Mouse (Mus musculus): ENCODE data around the gene Car4. TPM values are rescaled to one million over a fixed set of nuclear protein-coding genes. Genes with fewer than 3 reads are reported as not detected.

Car4 gene
- polyA plus RNA-seq, 1 experiment: 3.7 TPM

DNA sequence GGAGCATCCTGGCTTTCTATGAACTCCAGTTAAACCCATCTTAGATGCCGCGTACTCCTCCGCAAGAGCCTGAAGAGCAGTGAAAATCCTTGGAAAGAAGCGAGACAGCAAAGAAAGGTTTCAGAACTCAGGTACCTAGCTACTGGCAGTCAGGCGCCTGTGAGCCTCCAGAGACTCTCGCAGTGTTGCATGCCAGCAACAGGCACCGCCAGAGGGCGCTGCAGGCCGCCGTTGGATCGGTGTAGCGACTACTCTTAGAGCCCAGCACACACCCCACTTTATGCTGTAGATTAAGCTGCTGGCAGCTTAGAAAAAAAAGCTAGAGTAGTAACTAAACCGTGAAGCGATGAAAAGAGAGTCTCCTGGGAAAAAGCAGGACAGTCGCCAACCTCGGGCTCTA lies 39.2 kb upstream of the Car4 start:
- DNase-seq: peak; percentile 72
- no peaks in the 10 kb centered on the region for H3K36me3 ChIP-seq (ENCODE audit: control insufficient read depth, insufficient read depth, low read length)
- no peak overlapping the region for H3K27ac ChIP-seq (ENCODE audit: control insufficient read depth, insufficient read depth, low read length)
- no peak overlapping the region for H3K4me3 ChIP-seq (ENCODE audit: control insufficient read depth, insufficient read depth, low read length)
- no peaks in the 10 kb centered on the region for H3K27me3 ChIP-seq (ENCODE audit: control insufficient read depth, insufficient read depth, low read length)
- no peak for TF ChIP-seq POLR2A (IDR thresholded peaks at IDR 0.05; ENCODE audit: control insufficient read depth, extremely low read depth, insufficient read depth, low read length, poor library complexity)
- peak; percentile 92 for TF ChIP-seq CTCF (IDR thresholded peaks at IDR 0.05; ENCODE audit: borderline replicate concordance, control insufficient read depth, extremely low read depth, insufficient read depth, low read length, poor library complexity)
- WGBS: 16% methylated on average over 16 of the region's 16 CpGs
- peaks cover 5% of the 10 kb centered on the region for H3K4me1 ChIP-seq (replicated peaks; ENCODE audit: control insufficient read depth, insufficient read depth, low read length)

DNA sequence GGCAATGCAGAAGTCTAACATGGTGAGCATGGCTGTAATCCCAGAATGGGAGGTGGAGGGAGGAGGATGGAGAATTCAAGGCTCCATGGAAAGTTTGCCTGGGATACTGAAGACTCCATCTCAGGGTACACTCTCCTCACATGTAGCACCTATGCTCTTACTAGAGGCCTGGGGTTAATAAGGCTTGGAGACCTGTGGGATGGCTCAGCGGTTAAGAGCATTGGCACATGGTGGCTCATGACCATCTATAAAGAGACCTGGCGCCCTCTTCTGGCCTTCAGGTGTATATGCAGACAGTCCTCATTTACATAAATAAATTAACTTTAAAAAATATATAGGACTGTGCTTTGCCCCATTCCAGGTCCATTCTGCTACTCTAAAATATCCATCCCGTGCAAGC lies 38.3 kb upstream of the Car4 start:
- peak; percentile 42 for DNase-seq

DNA sequence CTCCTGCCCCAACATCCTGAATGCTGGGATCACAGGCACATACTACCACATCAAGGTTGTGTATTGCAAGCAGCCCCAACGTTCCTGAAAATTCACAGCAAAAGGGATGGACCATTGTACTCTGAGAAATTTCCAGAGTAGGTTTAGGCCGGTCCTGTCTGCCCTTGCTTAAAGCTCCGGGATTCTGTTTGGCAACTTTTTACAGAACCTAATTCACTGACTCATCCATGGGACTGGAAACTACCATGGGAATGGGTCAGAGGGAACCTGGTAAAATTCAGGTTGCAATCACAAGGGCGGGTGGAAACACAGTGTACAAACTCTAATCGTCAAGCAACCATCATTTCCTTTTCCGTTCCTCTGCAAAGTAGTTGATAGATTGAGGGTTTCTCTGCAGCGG lies 37.6 kb upstream of the Car4 start:
- no peak for DNase-seq
- 63% methylated on average over 7 of the region's 7 CpGs for WGBS
- Histone ChIP-seq H3K36me3 (ENCODE audit: control insufficient read depth, insufficient read depth, low read length) (no peaks in the 10 kb centered on the region), H3K27me3 (ENCODE audit: control insufficient read depth, insufficient read depth, low read length) (no peaks in the 10 kb centered on the region), H3K27ac (ENCODE audit: control insufficient read depth, insufficient read depth, low read length) (no peak overlapping the region), H3K4me1 (replicated peaks; ENCODE audit: control insufficient read depth, insufficient read depth, low read length) (peaks cover 5% of the 10 kb centered on the region), H3K4me3 (ENCODE audit: control insufficient read depth, insufficient read depth, low read length) (no peak overlapping the region)
- no peak for TF ChIP-seq POLR2A (IDR thresholded peaks at IDR 0.05; ENCODE audit: control insufficient read depth, extremely low read depth, insufficient read depth, low read length, poor library complexity)
- no peak for TF ChIP-seq CTCF (IDR thresholded peaks at IDR 0.05; ENCODE audit: borderline replicate concordance, control insufficient read depth, extremely low read depth, insufficient read depth, low read length, poor library complexity)

More for the DNA sequence above, 38.3 kb upstream of the Car4 start:
- Histone ChIP-seq H3K4me3 (ENCODE audit: control insufficient read depth, insufficient read depth, low read length) (no peak overlapping the region), H3K4me1 (replicated peaks; ENCODE audit: control insufficient read depth, insufficient read depth, low read length) (peaks cover 5% of the 10 kb centered on the region), H3K27me3 (ENCODE audit: control insufficient read depth, insufficient read depth, low read length) (no peaks in the 10 kb centered on the region), H3K27ac (ENCODE audit: control insufficient read depth, insufficient read depth, low read length) (no peak overlapping the region), H3K36me3 (ENCODE audit: control insufficient read depth, insufficient read depth, low read length) (no peaks in the 10 kb centered on the region)
- 31% methylated on average over 3 of the region's 3 CpGs for WGBS
- TF ChIP-seq CTCF (IDR thresholded peaks at IDR 0.05; ENCODE audit: borderline replicate concordance, control insufficient read depth, extremely low read depth, insufficient read depth, low read length, poor library complexity) (no peak), POLR2A (IDR thresholded peaks at IDR 0.05; ENCODE audit: control insufficient read depth, extremely low read depth, insufficient read depth, low read length, poor library complexity) (no peak)

DNA sequence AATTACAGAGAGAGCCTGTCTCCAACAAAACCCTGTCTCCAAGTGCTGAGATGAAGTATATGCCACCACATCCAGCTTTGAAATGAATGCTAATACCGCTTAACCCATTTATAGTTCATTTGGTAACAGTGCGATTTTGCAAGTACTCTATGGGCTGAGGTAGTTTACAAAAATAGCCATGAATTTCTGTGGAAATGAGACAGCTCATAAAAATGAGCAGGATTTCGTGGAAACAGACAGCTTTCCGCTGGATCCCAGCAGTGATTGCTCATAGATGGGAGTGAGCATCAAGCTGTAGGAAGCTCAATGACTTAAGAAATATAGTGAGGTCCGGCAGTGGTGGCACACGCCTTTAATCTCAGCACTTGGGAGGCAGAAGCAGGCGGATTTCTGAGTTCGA lies 36.6 kb upstream of the Car4 start:
- H3K27ac ChIP-seq (ENCODE audit: control insufficient read depth, insufficient read depth, low read length): no peak overlapping the region

DNA sequence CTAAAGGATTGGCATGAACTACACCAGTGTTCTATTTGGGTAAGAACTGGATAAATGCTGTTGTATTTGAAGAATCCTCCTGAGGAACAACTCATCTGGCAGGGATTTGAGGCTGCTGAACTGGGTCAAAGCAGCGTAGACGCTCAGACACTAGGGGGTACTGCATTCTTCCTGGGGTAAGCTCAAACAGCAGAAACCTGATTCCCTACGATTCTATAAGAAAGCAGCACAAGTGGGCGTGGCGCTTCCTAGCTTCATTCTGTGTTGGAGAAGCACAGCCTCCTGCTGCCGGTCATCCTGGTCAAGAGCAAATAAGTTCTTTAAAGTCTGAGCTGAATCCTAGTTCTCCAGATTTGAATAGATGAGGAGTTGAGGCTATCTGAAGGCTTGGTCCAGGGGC lies 25.3 kb upstream of the Car4 start:
- Histone ChIP-seq H3K27me3 (ENCODE audit: control insufficient read depth, insufficient read depth, low read length) (no peaks in the 10 kb centered on the region), H3K36me3 (ENCODE audit: control insufficient read depth, insufficient read depth, low read length) (no peaks in the 10 kb centered on the region), H3K4me1 (replicated peaks; ENCODE audit: control insufficient read depth, insufficient read depth, low read length) (no peaks in the 10 kb centered on the region), H3K4me3 (ENCODE audit: control insufficient read depth, insufficient read depth, low read length) (no peak overlapping the region), H3K27ac (ENCODE audit: control insufficient read depth, insufficient read depth, low read length) (no peak overlapping the region)
- WGBS: 29% methylated on average over 6 of the region's 6 CpGs
- TF ChIP-seq CTCF (IDR thresholded peaks at IDR 0.05; ENCODE audit: borderline replicate concordance, control insufficient read depth, extremely low read depth, insufficient read depth, low read length, poor library complexity): no peak
- no peak for TF ChIP-seq POLR2A (IDR thresholded peaks at IDR 0.05; ENCODE audit: control insufficient read depth, extremely low read depth, insufficient read depth, low read length, poor library complexity)
- DNase-seq: no peak

More for the DNA sequence above, 36.6 kb upstream of the Car4 start:
- Histone ChIP-seq H3K27me3 (ENCODE audit: control insufficient read depth, insufficient read depth, low read length) (no peaks in the 10 kb centered on the region), H3K4me3 (ENCODE audit: control insufficient read depth, insufficient read depth, low read length) (no peak overlapping the region), H3K36me3 (ENCODE audit: control insufficient read depth, insufficient read depth, low read length) (no peaks in the 10 kb centered on the region), H3K4me1 (replicated peaks; ENCODE audit: control insufficient read depth, insufficient read depth, low read length) (no peaks in the 10 kb centered on the region)
- WGBS: 88% methylated on average over 8 of the region's 8 CpGs
- no peak for DNase-seq
- TF ChIP-seq CTCF (IDR thresholded peaks at IDR 0.05; ENCODE audit: borderline replicate concordance, control insufficient read depth, extremely low read depth, insufficient read depth, low read length, poor library complexity) (no peak), POLR2A (IDR thresholded peaks at IDR 0.05; ENCODE audit: control insufficient read depth, extremely low read depth, insufficient read depth, low read length, poor library complexity) (no peak)

DNA sequence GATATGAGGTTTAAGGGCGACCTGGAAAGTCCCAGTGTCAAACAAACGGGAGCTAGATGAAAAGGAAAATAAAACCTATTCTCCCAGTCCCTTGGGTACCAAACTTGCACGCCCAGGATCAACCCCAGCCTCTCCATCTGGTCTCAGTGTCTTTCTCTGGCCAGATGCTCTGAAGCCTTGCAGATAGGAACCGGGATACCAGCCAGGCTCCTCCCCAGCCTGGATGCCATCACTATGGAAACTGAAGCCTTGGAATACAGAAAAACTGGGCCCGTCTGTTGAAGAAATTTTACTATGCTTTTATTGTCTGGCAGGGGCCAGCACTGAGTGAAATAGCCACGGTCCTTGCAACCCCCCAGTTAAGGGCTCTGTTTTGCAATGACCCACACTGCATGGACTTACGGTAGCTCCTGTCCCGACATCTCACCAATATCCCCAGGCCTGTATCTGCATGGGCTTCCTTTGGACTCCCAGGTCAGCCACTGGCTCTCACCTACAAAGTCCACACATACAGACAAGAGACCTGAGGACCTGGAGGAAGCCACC lies 18.0 kb upstream of the Car4 start:
- Histone ChIP-seq H3K4me1 (replicated peaks; ENCODE audit: control insufficient read depth, insufficient read depth, low read length) (no peaks in the 10 kb centered on the region), H3K27me3 (ENCODE audit: control insufficient read depth, insufficient read depth, low read length) (no peaks in the 10 kb centered on the region; the same call in 1 of the 2 replicates), H3K4me3 (ENCODE audit: control insufficient read depth, insufficient read depth, low read length) (no peak overlapping the region), H3K36me3 (ENCODE audit: control insufficient read depth, insufficient read depth, low read length) (no peaks in the 10 kb centered on the region), H3K27ac (ENCODE audit: control insufficient read depth, insufficient read depth, low read length) (no peak overlapping the region)
- TF ChIP-seq CTCF (IDR thresholded peaks at IDR 0.05; ENCODE audit: borderline replicate concordance, control insufficient read depth, extremely low read depth, insufficient read depth, low read length, poor library complexity) (no peak), POLR2A (IDR thresholded peaks at IDR 0.05; ENCODE audit: control insufficient read depth, extremely low read depth, insufficient read depth, low read length, poor library complexity) (no peak)
- no peak for DNase-seq
- WGBS: 79% methylated on average over 8 of the region's 8 CpGs

DNA sequence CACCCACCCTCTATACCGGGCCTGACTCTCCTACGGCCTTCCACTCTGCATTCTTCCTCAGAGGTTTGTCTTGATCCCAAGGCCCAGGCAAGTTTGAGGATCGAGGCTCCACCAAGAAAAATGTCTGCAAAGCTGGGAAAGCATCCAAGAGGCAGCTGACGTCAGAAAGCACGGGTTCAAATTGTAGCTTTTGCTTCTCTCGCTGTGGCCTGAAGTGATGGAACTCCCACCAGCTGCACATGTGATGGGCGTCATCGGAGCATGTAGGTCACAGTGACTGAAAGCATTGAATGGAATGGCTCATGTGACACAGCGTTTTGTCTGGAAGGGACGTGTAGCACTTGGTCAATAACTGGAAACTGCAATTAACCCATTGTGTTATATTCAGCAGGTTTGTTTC lies 17.4 kb upstream of the Car4 start:
- no peak for DNase-seq
- Histone ChIP-seq H3K36me3 (ENCODE audit: control insufficient read depth, insufficient read depth, low read length) (no peaks in the 10 kb centered on the region), H3K27ac (ENCODE audit: control insufficient read depth, insufficient read depth, low read length) (no peak overlapping the region), H3K4me1 (replicated peaks; ENCODE audit: control insufficient read depth, insufficient read depth, low read length) (no peaks in the 10 kb centered on the region), H3K27me3 (ENCODE audit: control insufficient read depth, insufficient read depth, low read length) (no peaks in the 10 kb centered on the region; the same call in 1 of the 2 replicates), H3K4me3 (ENCODE audit: control insufficient read depth, insufficient read depth, low read length) (no peak overlapping the region)
- WGBS: 85% methylated on average over 10 of the region's 10 CpGs
- no peak for TF ChIP-seq POLR2A (IDR thresholded peaks at IDR 0.05; ENCODE audit: control insufficient read depth, extremely low read depth, insufficient read depth, low read length, poor library complexity)
- TF ChIP-seq CTCF (IDR thresholded peaks at IDR 0.05; ENCODE audit: borderline replicate concordance, control insufficient read depth, extremely low read depth, insufficient read depth, low read length, poor library complexity): no peak

Data from thymus, adult 2 months (tissue).